Mouse (Mus musculus) hindbrain, postnatal 0 days (tissue): ENCODE data around the gene 9830107B12Rik. TPM values are rescaled to one million over a fixed set of nuclear protein-coding genes. Genes with fewer than 3 reads are reported as not detected.

Experiments used
- ATAC-seq: fragments of 200-750 bp; cut with Nextera tagmentation; 2 replicates; pipeline ENCODE4 v1.8.0; 2017; ENCODE audit warnings: mild to moderate bottlenecking, moderate TSS enrichment, moderate library complexity
- DNase-seq: peaks from one replicate; pipeline ENCODE4 v3.0.0-alpha.2; 2015; ENCODE audit warnings: low spot score
- H3K27ac ChIP-seq: fragments of 300-500 bp; sonication (generic); 2 replicates; pipeline ENCODE4 v1.5.1; 2014; ENCODE audit warnings: mild to moderate bottlenecking
- H3K27me3 ChIP-seq: fragments of 300-500 bp; sonication (generic); 2 replicates; pipeline ENCODE4 v1.6.1; 2014; ENCODE audit warnings: low read length, mixed read lengths; ENCODE audit not compliant: insufficient read depth
- H3K36me3 ChIP-seq: fragments of 300-500 bp; sonication (generic); 2 replicates; pipeline ENCODE4 v1.6.1; 2014; ENCODE audit warnings: low read length, mixed read lengths; ENCODE audit not compliant: insufficient read depth
- H3K4me1 ChIP-seq: fragments of 300-500 bp; sonication (generic); 2 replicates; pipeline ENCODE4 v1.6.1; 2014; ENCODE audit warnings: antibody characterized with exemption, low read length, mixed read lengths; ENCODE audit not compliant: insufficient read depth
- H3K4me2 ChIP-seq: fragments of 300-500 bp; sonication (generic); 2 replicates; pipeline ENCODE4 v1.6.1; 2014; ENCODE audit warnings: low read depth, mild to moderate bottlenecking, low read length, moderate library complexity, mixed read lengths
- H3K4me3 ChIP-seq: fragments of 300-500 bp; sonication (generic); 2 replicates; pipeline ENCODE4 v1.5.1; 2014; ENCODE audit warnings: low read length
- H3K9ac ChIP-seq: fragments of 300-500 bp; sonication (generic); replicated peaks from 2 replicates; pipeline ENCODE4 v1.6.1; 2014; ENCODE audit warnings: mild to moderate bottlenecking, low read length, moderate library complexity, mixed read lengths
- H3K9me3 ChIP-seq: fragments of 300-500 bp; sonication (generic); 2 replicates; pipeline ENCODE4 v1.6.1; 2016; ENCODE audit warnings: low read length, mixed read lengths
- CTCF ChIP-seq: IDR thresholded peaks from 2 replicates; pipeline ENCODE4 v1.5.1; 2016; ENCODE audit warnings: antibody characterized with exemption, control low read depth, low read depth
- WGBS: fragments of 180-500 bp; shearing (Covaris S2); extraction: QIAGEN DNeasy Blood & Tissue Kit; methylation state at CpG from one replicate; pipeline ENCODE4 v1.1.7; 2014; 5-methylcytosine and 5-hydroxymethylcytosine counted together
- polyA plus RNA-seq: library from polyadenylated mRNA; unstranded; fragments of >200 nt; fragmentation: Nextera tagmentation; extraction: Ambion mirVana; gene quantifications from 2 replicates; pipeline ENCODE4 v1.2.1, GENCODE M21; 2015
- total RNA-seq: library from RNA; depleted of rRNA; stranded (reverse); fragments of >200 nt; gene quantifications from 2 replicates; pipeline ENCODE4 v1.2.3, GENCODE M21; 2014; rRNA removed

Gene 9830107B12Rik
- total and polyA plus RNA-seq, 2 experiments from 2014 or later: not detected

DNA sequence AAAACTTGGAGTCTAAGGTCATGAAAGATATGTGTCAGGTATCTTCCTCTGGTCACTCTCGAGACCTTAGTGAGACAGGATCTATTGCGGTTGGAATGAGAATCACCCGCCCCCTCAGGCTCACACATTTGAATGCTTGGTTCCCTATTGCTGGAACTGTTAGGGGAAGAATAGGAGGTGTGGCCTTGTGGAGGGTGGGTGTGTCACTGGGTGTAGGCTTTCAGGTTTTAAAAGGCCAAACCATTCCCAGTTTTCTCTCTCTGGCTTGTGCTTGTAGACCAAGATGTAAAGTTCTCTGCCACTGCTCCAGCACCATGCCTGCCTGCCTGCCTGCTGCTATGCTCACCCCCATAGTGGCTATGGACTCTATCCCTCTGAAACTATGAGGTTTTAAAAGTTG lies 65.4 kb downstream of the 9830107B12Rik start:
- no peak overlapping the region for H3K4me3 ChIP-seq
- no peak overlapping the region for H3K9ac ChIP-seq
- no peaks in the 10 kb centered on the region for H3K4me1 ChIP-seq
- no peaks in the 10 kb centered on the region for H3K36me3 ChIP-seq
- no peak overlapping the region for H3K27ac ChIP-seq
- DNase-seq (no peak), ATAC-seq (no peak)
- no peaks in the 10 kb centered on the region for H3K9me3 ChIP-seq
- no peaks in the 10 kb centered on the region for H3K27me3 ChIP-seq
- no peak overlapping the region for H3K4me2 ChIP-seq
- TF ChIP-seq CTCF: no peak
- WGBS: 54% methylated on average over 3 of the region's 3 CpGs

Other genes with a start within 250 kb of the 9830107B12Rik start
- gene Foxp4, start 221.6 kb downstream of the 9830107B12Rik start, total RNA-seq: 109 and 128 TPM in 2 replicates
- gene Foxp4, start 221.6 kb downstream of the 9830107B12Rik start, polyA plus RNA-seq: 29.3 and 31.3 TPM in 2 replicates
- not detected in 2 replicates for gene 1700122O11Rik, start 108.0 kb downstream of the 9830107B12Rik start, total RNA-seq
- not detected in 2 replicates for gene 1700122O11Rik, start 108.0 kb downstream of the 9830107B12Rik start, polyA plus RNA-seq
- not detected in 2 replicates for gene 1700067P10Rik, start 56.9 kb downstream of the 9830107B12Rik start, total RNA-seq
- 0.16 TPM in 1 of 2 replicates, not detected in the other for gene 1700067P10Rik, start 56.9 kb downstream of the 9830107B12Rik start, polyA plus RNA-seq
- gene A530064D06Rik, start 21.0 kb upstream of the 9830107B12Rik start, total RNA-seq: not detected in 2 replicates
- gene A530064D06Rik, start 21.0 kb upstream of the 9830107B12Rik start, polyA plus RNA-seq: not detected in 2 replicates
- not detected in 2 replicates for gene Trem1, start 86.5 kb upstream of the 9830107B12Rik start, total RNA-seq
- gene Trem1, start 86.5 kb upstream of the 9830107B12Rik start, polyA plus RNA-seq: 0.09 TPM in 1 of 2 replicates, not detected in the other
- not detected in 2 replicates for gene Trem3, start 101.5 kb upstream of the 9830107B12Rik start, total RNA-seq
- not detected in 2 replicates for gene Trem3, start 101.5 kb upstream of the 9830107B12Rik start, polyA plus RNA-seq
- not detected in 2 replicates for gene Treml4, start 118.0 kb upstream of the 9830107B12Rik start, total RNA-seq
- 0.19 and 0.66 TPM in 2 replicates for gene Treml4, start 118.0 kb upstream of the 9830107B12Rik start, polyA plus RNA-seq
- 0.11 and 1.8 TPM in 2 replicates for gene Treml2, start 153.2 kb upstream of the 9830107B12Rik start, total RNA-seq
- 0.08 and 0.09 TPM in 2 replicates for gene Treml2, start 153.2 kb upstream of the 9830107B12Rik start, polyA plus RNA-seq
- 0.05 TPM in 1 of 2 replicates, not detected in the other for gene B430306N03Rik, start 169.9 kb upstream of the 9830107B12Rik start, total RNA-seq
- gene B430306N03Rik, start 169.9 kb upstream of the 9830107B12Rik start, polyA plus RNA-seq: not detected in 2 replicates
- gene Trem2, start 200.1 kb upstream of the 9830107B12Rik start, total RNA-seq: 14.5 and 18.0 TPM in 2 replicates
- 9.0 and 9.4 TPM in 2 replicates for gene Trem2, start 200.1 kb upstream of the 9830107B12Rik start, polyA plus RNA-seq
- 1.6 TPM in 1 of 2 replicates, not detected in the other for gene Treml1, start 213.6 kb upstream of the 9830107B12Rik start, total RNA-seq
- gene Treml1, start 213.6 kb upstream of the 9830107B12Rik start, polyA plus RNA-seq: not detected in 2 replicates